Mouse (Mus musculus): ENCODE measurements around the gene Gdf9. TPM values are rescaled to one million over a fixed set of nuclear protein-coding genes. Genes with fewer than 3 reads are reported as not detected.

The Gdf9 gene
- 0.77 TPM in 1 of 2 replicates, not detected in the other for polyA plus RNA-seq (2012; ENCODE audit: insufficient read depth, low replicate concordance)

DNA sequence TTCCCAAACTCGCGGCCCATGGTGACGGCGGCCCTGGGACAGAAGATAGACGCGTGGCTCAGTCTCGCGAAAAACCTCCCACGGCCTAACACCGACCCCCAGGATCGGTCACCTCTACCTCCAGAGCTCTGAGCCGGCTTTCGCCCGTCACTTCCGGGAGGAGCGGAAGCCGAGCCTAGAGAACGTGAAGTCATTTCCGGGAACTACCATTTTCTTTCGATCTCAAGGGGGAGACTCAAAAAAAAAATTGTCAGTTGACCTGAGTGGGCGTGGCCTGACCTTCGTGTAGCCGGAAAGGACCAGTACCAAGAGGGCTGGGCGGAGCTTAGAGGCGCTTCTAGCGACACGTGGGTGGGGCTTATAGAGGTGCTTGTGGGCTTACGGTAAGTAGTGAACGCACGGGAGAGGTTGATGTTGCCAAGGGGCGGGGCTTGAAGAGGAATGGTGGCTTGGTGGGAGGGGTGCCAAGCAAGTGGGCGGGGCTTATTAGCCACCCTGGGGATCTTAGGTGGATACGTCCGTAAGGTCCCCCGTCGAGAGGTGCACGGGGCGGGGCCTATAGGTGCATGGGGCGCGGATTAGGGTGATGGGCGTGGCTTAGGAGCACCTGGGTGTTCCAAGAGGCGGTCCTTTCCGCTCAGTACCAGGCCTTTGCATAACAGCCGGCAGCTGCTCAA is at the start of gene Gdf9, which contains the start of gene Uqcrq:
Gene Gdf9, plus strand, starts transcription at position 354 of the 677 bp plus-strand sequence.
Gene Uqcrq, minus strand, starts transcription at position 162 of the 677 bp plus-strand sequence.
- H3K9me3 ChIP-seq: no peaks in the 10 kb centered on the region
- no peaks in the 10 kb centered on the region for H3K27me3 ChIP-seq (replicated peaks)
- peaks cover 61% of the 10 kb centered on the region for H3K4me1 ChIP-seq
- 0 out of 2 replicates have a peak, but pooled peaks have one; percentile 32 for TF ChIP-seq FLI1 (IDR thresholded peaks at IDR 0.05; ENCODE audit: low read length)
- TF ChIP-seq GATA1 (IDR thresholded peaks at IDR 0.05; ENCODE audit: borderline replicate concordance, low read length): no peak
- H3K4me3 ChIP-seq (replicated peaks): peak within 1 kb of the TSS; percentile 98
- peaks cover 25% of the 10 kb centered on the region for H3K36me3 ChIP-seq (replicated peaks; ENCODE audit: low read length)

DNA sequence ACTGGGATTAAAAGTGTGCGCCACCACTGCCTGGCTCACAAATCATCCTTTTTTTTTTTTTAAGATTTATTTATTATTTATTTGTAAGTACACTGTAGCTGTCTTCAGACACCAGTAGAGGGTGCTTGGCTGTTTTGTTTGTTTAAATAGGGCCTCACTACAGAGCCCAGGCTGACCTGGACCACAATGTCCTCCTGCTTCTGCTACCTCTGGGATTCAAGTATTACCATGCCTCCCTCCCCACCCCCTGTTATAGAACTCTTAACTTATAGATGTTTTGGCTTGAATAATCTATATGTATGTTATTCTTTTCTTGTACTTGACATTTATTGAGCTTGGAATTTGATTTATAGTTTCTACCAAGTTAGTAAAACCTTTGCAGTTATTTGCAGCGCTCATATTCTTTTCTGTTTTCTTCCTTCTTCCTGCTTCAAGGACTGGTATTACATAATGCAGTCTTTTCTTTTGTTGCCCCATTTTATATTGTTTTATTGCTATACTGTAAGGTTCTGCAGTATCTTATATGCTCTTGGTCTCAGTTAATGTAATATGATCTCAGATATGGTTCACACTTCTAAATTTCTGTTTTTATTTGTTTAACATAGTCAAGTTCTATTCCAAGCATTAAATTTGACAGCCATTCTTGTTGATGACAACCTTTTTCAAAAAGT is 46.9 kb upstream of the Gdf9 start:
- Histone ChIP-seq H3K27me3 (replicated peaks) (no peaks in the 10 kb centered on the region), H3K4me1 (peaks cover 41% of the 10 kb centered on the region), H3K4me3 (replicated peaks) (no peak overlapping the region), H3K9me3 (no peaks in the 10 kb centered on the region), H3K36me3 (replicated peaks; ENCODE audit: low read length) (peaks cover 88% of the 10 kb centered on the region)
- no peak for TF ChIP-seq GATA1 (IDR thresholded peaks at IDR 0.05; ENCODE audit: borderline replicate concordance, low read length)
- TF ChIP-seq FLI1 (IDR thresholded peaks at IDR 0.05; ENCODE audit: low read length): no peak

DNA sequence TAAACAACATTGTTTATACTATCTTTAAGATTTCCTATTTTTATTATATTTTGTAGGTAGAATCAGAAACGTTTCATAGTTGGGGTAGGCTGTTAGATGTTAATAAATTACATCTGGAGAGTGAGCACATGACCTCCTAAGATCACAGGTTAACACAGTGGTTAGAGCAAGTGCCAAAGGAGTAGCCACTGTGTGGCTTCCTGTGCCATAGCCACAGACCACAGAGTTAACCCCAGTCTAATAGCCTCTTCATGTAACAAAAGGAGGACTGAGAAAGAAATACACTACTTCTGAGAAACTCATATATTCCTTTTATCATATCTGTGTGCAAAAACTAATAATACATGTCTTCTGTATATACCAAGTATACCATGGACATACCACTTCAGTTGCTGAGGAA is 37.0 kb upstream of the Gdf9 start:
- Histone ChIP-seq H3K4me1 (peaks cover 27% of the 10 kb centered on the region), H3K9me3 (no peaks in the 10 kb centered on the region), H3K4me3 (replicated peaks) (no peak overlapping the region), H3K27me3 (replicated peaks) (no peaks in the 10 kb centered on the region), H3K36me3 (replicated peaks; ENCODE audit: low read length) (peaks cover 85% of the 10 kb centered on the region)
- TF ChIP-seq FLI1 (IDR thresholded peaks at IDR 0.05; ENCODE audit: low read length) (no peak), GATA1 (IDR thresholded peaks at IDR 0.05; ENCODE audit: borderline replicate concordance, low read length) (no peak)

DNA sequence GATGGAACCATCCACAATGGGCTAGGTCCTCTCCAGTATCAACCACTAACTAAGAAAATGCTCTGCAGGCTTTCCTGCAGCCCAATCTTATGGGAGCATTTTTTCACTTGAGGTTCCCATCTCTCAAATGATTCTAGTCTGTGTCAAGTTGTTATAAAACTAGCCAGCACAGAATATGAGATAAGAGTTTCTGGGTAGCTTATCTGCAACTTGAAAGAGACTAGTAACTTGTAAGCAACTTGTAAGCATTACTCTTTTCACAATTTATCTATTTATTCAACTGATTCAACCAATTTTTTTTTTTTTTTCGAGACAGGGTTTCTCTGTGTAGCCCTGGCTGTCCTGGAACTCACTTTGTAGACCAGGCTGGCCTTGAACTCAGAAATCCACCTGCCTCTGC is 27.2 kb upstream of the Gdf9 start:
- peaks cover 20% of the 10 kb centered on the region for H3K4me1 ChIP-seq
- TF ChIP-seq GATA1 (IDR thresholded peaks at IDR 0.05; ENCODE audit: borderline replicate concordance, low read length) (no peak), FLI1 (IDR thresholded peaks at IDR 0.05; ENCODE audit: low read length) (no peak)
- H3K4me3 ChIP-seq (replicated peaks): no peak overlapping the region
- H3K36me3 ChIP-seq (replicated peaks; ENCODE audit: low read length): peaks cover 90% of the 10 kb centered on the region
- H3K27me3 ChIP-seq (replicated peaks): no peaks in the 10 kb centered on the region
- H3K9me3 ChIP-seq: no peaks in the 10 kb centered on the region

DNA sequence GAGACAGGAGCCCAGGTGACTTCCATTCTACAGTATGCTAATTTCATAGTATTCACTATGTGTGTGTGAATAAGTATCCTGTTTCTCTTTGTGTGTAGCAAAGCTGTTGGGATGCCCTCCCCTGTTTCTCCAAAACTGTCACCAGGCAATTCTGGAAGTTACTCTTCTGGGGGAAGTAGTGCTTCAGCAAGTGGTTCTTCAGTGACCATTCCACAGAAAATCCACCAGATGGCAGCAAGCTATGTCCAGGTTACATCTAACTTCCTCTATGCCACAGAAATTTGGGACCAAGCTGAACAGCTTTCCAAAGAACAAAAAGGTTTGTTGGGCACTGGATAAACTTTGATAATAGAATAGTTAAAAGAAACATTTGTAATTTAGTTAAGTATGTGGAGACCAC is 19.1 kb upstream of the Gdf9 start:
- Histone ChIP-seq H3K9me3 (no peaks in the 10 kb centered on the region), H3K4me3 (replicated peaks) (no peak overlapping the region), H3K36me3 (replicated peaks; ENCODE audit: low read length) (peaks cover 97% of the 10 kb centered on the region), H3K27me3 (replicated peaks) (no peaks in the 10 kb centered on the region), H3K4me1 (peaks cover 4% of the 10 kb centered on the region; the same call in 1 of the 2 replicates)
- no peak for TF ChIP-seq GATA1 (IDR thresholded peaks at IDR 0.05; ENCODE audit: borderline replicate concordance, low read length)
- no peak for TF ChIP-seq FLI1 (IDR thresholded peaks at IDR 0.05; ENCODE audit: low read length)

GRCm38 (mm10) chr11:53413871-53414270 is 17.0 kb upstream of the Gdf9 start:
- no peaks in the 10 kb centered on the region for H3K9me3 ChIP-seq
- H3K27me3 ChIP-seq (replicated peaks): no peaks in the 10 kb centered on the region
- peaks cover 4% of the 10 kb centered on the region; the same call in 1 of the 2 replicates for H3K4me1 ChIP-seq
- peaks cover 100% of the 10 kb centered on the region for H3K36me3 ChIP-seq (replicated peaks; ENCODE audit: low read length)
- TF ChIP-seq FLI1 (IDR thresholded peaks at IDR 0.05; ENCODE audit: low read length): no peak
- TF ChIP-seq GATA1 (IDR thresholded peaks at IDR 0.05; ENCODE audit: borderline replicate concordance, low read length): no peak
- no peak overlapping the region for H3K4me3 ChIP-seq (replicated peaks)

GRCm38 (mm10) chr11:53418048-53418447 is 12.8 kb upstream of the Gdf9 start:
- Histone ChIP-seq H3K36me3 (replicated peaks; ENCODE audit: low read length) (peaks cover 99% of the 10 kb centered on the region), H3K27me3 (replicated peaks) (no peaks in the 10 kb centered on the region), H3K4me3 (replicated peaks) (no peak overlapping the region), H3K4me1 (peaks cover 1% of the 10 kb centered on the region; the same call in 1 of the 2 replicates), H3K9me3 (no peaks in the 10 kb centered on the region)
- TF ChIP-seq GATA1 (IDR thresholded peaks at IDR 0.05; ENCODE audit: borderline replicate concordance, low read length) (no peak), FLI1 (IDR thresholded peaks at IDR 0.05; ENCODE audit: low read length) (no peak)

- Histone ChIP-seq H3K27me3 (replicated peaks) (no peaks in the 10 kb centered on the region), H3K4me3 (replicated peaks) (no peak within 1 kb of the TSS), H3K9me3 (no peaks in the 10 kb centered on the region), H3K4me1 (peaks cover 14% of the 10 kb centered on the region), H3K36me3 (replicated peaks; ENCODE audit: low read length) (peaks cover 88% of the 10 kb centered on the region)
- TF ChIP-seq GATA1 (IDR thresholded peaks at IDR 0.05; ENCODE audit: borderline replicate concordance, low read length): no peak
- TF ChIP-seq FLI1 (IDR thresholded peaks at IDR 0.05; ENCODE audit: low read length): no peak
These were observed 7.8 kb upstream of the Gdf9 start, which contains the start of gene Leap2 for GRCm38 (mm10) chr11:53423036-53423435. Gene Leap2 (minus strand): TSS chr11:53423170.

- Histone ChIP-seq H3K36me3 (replicated peaks; ENCODE audit: low read length) (peaks cover 82% of the 10 kb centered on the region), H3K4me1 (peaks cover 26% of the 10 kb centered on the region), H3K27me3 (replicated peaks) (no peaks in the 10 kb centered on the region), H3K4me3 (replicated peaks) (no peak overlapping the region), H3K9me3 (no peaks in the 10 kb centered on the region)
- TF ChIP-seq GATA1 (IDR thresholded peaks at IDR 0.05; ENCODE audit: borderline replicate concordance, low read length) (no peak), FLI1 (IDR thresholded peaks at IDR 0.05; ENCODE audit: low read length) (no peak)
These were observed 6.0 kb upstream of the Gdf9 start for GRCm38 (mm10) chr11:53424826-53425225.

GRCm38 (mm10) chr11:53425251-53425650 is 5.6 kb upstream of the Gdf9 start:
- TF ChIP-seq GATA1 (IDR thresholded peaks at IDR 0.05; ENCODE audit: borderline replicate concordance, low read length): no peak
- no peak for TF ChIP-seq FLI1 (IDR thresholded peaks at IDR 0.05; ENCODE audit: low read length)
- H3K4me3 ChIP-seq (replicated peaks): no peak overlapping the region
- H3K4me1 ChIP-seq: peaks cover 29% of the 10 kb centered on the region
- H3K9me3 ChIP-seq: no peaks in the 10 kb centered on the region
- no peaks in the 10 kb centered on the region for H3K27me3 ChIP-seq (replicated peaks)
- H3K36me3 ChIP-seq (replicated peaks; ENCODE audit: low read length): peaks cover 78% of the 10 kb centered on the region
